Mouse (Mus musculus) CH12.LX (cell line): ENCODE measurements around the gene Tmem108.

Experiments
- CTCF ChIP-seq, 2 experiments: IDR thresholded peaks in 1 of 2; conservative IDR thresholded peaks in 1 of 2; 2 replicates each; pipeline ENCODE4 v1.5.1; 2011 to 2012; ENCODE audit warnings: low read depth in 2 of 2, low read length in 2 of 2, improper control_type of control experiment in 1 of 2, inconsistent platforms in 1 of 2, mild to moderate bottlenecking in 1 of 2, moderate library complexity in 1 of 2
- ELF1 ChIP-seq: IDR thresholded peaks from 2 replicates; pipeline ENCODE4 v1.6.1; 2014; ENCODE audit warnings: low read depth, mild to moderate bottlenecking, inconsistent platforms, low read length, improper control_type of control experiment
- ETS1 ChIP-seq: conservative IDR thresholded peaks from 2 replicates; pipeline ENCODE4 v1.6.1; 2012; ENCODE audit warnings: low read depth, mild to moderate bottlenecking, inconsistent platforms, low read length, improper control_type of control experiment, moderate library complexity
- HCFC1 ChIP-seq: IDR thresholded peaks from 2 replicates; pipeline ENCODE4 v1.6.1; 2012; ENCODE audit warnings: low read depth, mild to moderate bottlenecking, inconsistent platforms, low read length, improper control_type of control experiment
- KAT2A ChIP-seq: IDR thresholded peaks from 2 replicates; pipeline ENCODE4 v1.6.1; 2012; ENCODE audit warnings: low read length, improper control_type of control experiment, inconsistent platforms; ENCODE audit not compliant: insufficient replicate concordance
- MYC ChIP-seq: IDR thresholded peaks from 2 replicates; pipeline ENCODE4 v1.6.1; 2011; ENCODE audit warnings: low read depth, mild to moderate bottlenecking, improper control_type of control experiment, low read length
- POLR2A ChIP-seq: IDR thresholded peaks from 2 replicates; pipeline ENCODE4 v1.6.1; 2011; ENCODE audit warnings: low read depth, mild to moderate bottlenecking, improper control_type of control experiment, low read length
- TCF12 ChIP-seq: IDR thresholded peaks from 2 replicates; pipeline ENCODE4 v1.6.1; 2014; ENCODE audit warnings: low read depth, mild to moderate bottlenecking, inconsistent platforms, low read length, improper control_type of control experiment
- UBTF ChIP-seq: IDR thresholded peaks from 2 replicates; pipeline ENCODE4 v1.6.1; 2012; ENCODE audit warnings: low read depth, mild to moderate bottlenecking, inconsistent platforms, low read length, improper control_type of control experiment, moderate library complexity

DNA sequence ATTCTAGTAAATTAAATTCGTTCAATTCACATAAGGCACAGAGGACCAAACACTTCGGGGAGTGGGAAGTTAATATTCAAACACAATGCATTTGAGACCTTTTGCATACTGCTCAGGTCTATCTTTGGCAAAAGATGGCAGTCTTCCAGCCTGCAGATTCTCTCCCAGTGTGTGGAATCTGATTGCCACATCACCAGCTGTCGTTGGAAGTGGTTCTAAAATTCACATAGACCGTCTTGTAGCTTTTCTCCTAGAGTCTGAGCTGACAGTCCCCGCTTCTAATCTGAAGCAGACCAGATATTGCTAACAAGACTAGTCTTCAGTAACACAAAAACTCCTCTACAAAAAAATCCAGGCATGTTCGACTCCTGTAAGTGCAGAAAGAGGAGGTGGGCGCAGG, 203.4 kb downstream of the Tmem108 start:
- no peak for TF ChIP-seq ELF1
- TF ChIP-seq POLR2A = no peak
- TF ChIP-seq CTCF (conservative IDR thresholded peaks at IDR 0.05 in 1 of 2, IDR thresholded peaks at IDR 0.05 in 1 of 2; ENCODE audit: low read depth in 2 of 2, low read length in 2 of 2) = no peak
- no peak for TF ChIP-seq HCFC1
- TF ChIP-seq MYC = no peak
- no peak for TF ChIP-seq ETS1
- TF ChIP-seq UBTF = no peak
- no peak for TF ChIP-seq KAT2A
- no peak for TF ChIP-seq TCF12
